Mouse (Mus musculus): ENCODE results near the gene Cnrip1. TPM values are rescaled to one million over a fixed set of nuclear protein-coding genes. Genes with fewer than 3 reads are reported as not detected.
"Not testable (repeated sequence)": the region's sequence is repeated elsewhere in the genome, so short reads cannot be mapped to it uniquely, and the experiment has no call there.

The Cnrip1 gene
- 1 to 10 TPM; 1.6 to 3.0 (median 1.8) TPM for total RNA-seq (2022)

GRCm38 (mm10) chr11:17051545-17052475 is at the start of gene Cnrip1, which contains the start of gene Plek:
Gene Cnrip1 (plus strand): TSS chr11:17051586.
Gene Plek (minus strand): TSS chr11:17052381.
- DNase-seq (ENCODE audit: low spot score in 2 of 2), result peak; percentile 44 to 49

- no peak for DNase-seq (ENCODE audit: low spot score in 2 of 2)
Measured at GRCm38 (mm10) chr11:17002739-17003373, 48.5 kb upstream of the Cnrip1 start.

GRCm38 (mm10) chr11:17003757-17004156 is 47.6 kb upstream of the Cnrip1 start:
- no peak for DNase-seq (ENCODE audit: low spot score in 2 of 2)

GRCm38 (mm10) chr11:17004899-17005846 is 46.2 kb upstream of the Cnrip1 start:
- no peak for DNase-seq (ENCODE audit: low spot score in 2 of 2)

- not testable (repeated sequence) for DNase-seq (ENCODE audit: low spot score in 2 of 2)
Measured at GRCm38 (mm10) chr11:17006526-17006925, 44.9 kb upstream of the Cnrip1 start.

GRCm38 (mm10) chr11:17007517-17008173 is 43.7 kb upstream of the Cnrip1 start:
- DNase-seq (ENCODE audit: low spot score in 2 of 2), result no peak

- no peak for DNase-seq (ENCODE audit: low spot score in 2 of 2)
Measured at GRCm38 (mm10) chr11:17008498-17008941, 42.9 kb upstream of the Cnrip1 start.

- no peak for DNase-seq (ENCODE audit: low spot score in 2 of 2)
Measured at GRCm38 (mm10) chr11:17012948-17013347, 38.4 kb upstream of the Cnrip1 start.

GRCm38 (mm10) chr11:17019328-17019727 is 32.1 kb upstream of the Cnrip1 start:
- DNase-seq (ENCODE audit: low spot score in 2 of 2), result no peak

- DNase-seq (ENCODE audit: low spot score in 2 of 2), result no peak
Measured at GRCm38 (mm10) chr11:17023206-17023605, 28.2 kb upstream of the Cnrip1 start.

- no peak for DNase-seq (ENCODE audit: low spot score in 2 of 2)
Measured at GRCm38 (mm10) chr11:17023984-17024383, 27.4 kb upstream of the Cnrip1 start.

- no peak for DNase-seq (ENCODE audit: low spot score in 2 of 2)
Measured at GRCm38 (mm10) chr11:17045806-17046205, 5.6 kb upstream of the Cnrip1 start.

GRCm38 (mm10) chr11:17052476-17053049 is 1.2 kb downstream of the Cnrip1 start:
- no peak for DNase-seq (ENCODE audit: low spot score in 2 of 2)

- DNase-seq (ENCODE audit: low spot score in 2 of 2), result not testable (repeated sequence)
Measured at GRCm38 (mm10) chr11:17069360-17069759, 18.0 kb downstream of the Cnrip1 start.

GRCm38 (mm10) chr11:17075656-17076055 is 24.3 kb downstream of the Cnrip1 start:
- peak; percentile 45 to 48 for DNase-seq (ENCODE audit: low spot score in 2 of 2)

GRCm38 (mm10) chr11:17082086-17082485 is 30.7 kb downstream of the Cnrip1 start:
- DNase-seq (ENCODE audit: low spot score in 2 of 2), result no peak

GRCm38 (mm10) chr11:17082953-17083352 is 31.6 kb downstream of the Cnrip1 start:
- no peak for DNase-seq (ENCODE audit: low spot score in 2 of 2)

- DNase-seq (ENCODE audit: low spot score in 2 of 2), result no peak
Measured at GRCm38 (mm10) chr11:17083455-17083854, 32.1 kb downstream of the Cnrip1 start.

GRCm38 (mm10) chr11:17083866-17084265 is 32.5 kb downstream of the Cnrip1 start:
- DNase-seq (ENCODE audit: low spot score in 2 of 2), result peak; percentile 32 to 39

- DNase-seq (ENCODE audit: low spot score in 2 of 2), result no peak
Measured at GRCm38 (mm10) chr11:17086106-17086505, 34.7 kb downstream of the Cnrip1 start.

Data from gastrocnemius, adult 8-10 months (tissue).